Mouse (Mus musculus) forebrain, embryonic 16.5 days (tissue): ENCODE results near the gene Nup62cl. TPM values are rescaled to one million over a fixed set of nuclear protein-coding genes. Genes with fewer than 3 reads are reported as not detected.

Source experiments
- ATAC-seq: fragments of 200-750 bp; cut with Nextera tagmentation; 2 replicates; pipeline ENCODE4 v1.8.0; 2017; ENCODE audit warnings: mild to moderate bottlenecking, moderate library complexity
- H3K27ac ChIP-seq: fragments of 300-500 bp; sonication (generic); 2 replicates; pipeline ENCODE4 v1.5.1; 2014; ENCODE audit warnings: low read length, control low read depth
- H3K27me3 ChIP-seq: fragments of 300-500 bp; sonication (generic); replicated peaks from 2 replicates; pipeline ENCODE4 v1.6.1; 2014; ENCODE audit warnings: low read length; ENCODE audit not compliant: control insufficient read depth, insufficient read depth
- H3K36me3 ChIP-seq: fragments of 300-500 bp; sonication (generic); 2 replicates; pipeline ENCODE4 v1.6.1; 2014; ENCODE audit not compliant: control insufficient read depth, insufficient read depth
- H3K4me1 ChIP-seq: fragments of 300-500 bp; sonication (generic); replicated peaks from 2 replicates; pipeline ENCODE4 v1.6.1; 2014; ENCODE audit warnings: low read length; ENCODE audit not compliant: control insufficient read depth, insufficient read depth
- H3K4me2 ChIP-seq: fragments of 300-500 bp; sonication (generic); 2 replicates; pipeline ENCODE4 v1.6.1; 2014; ENCODE audit warnings: mild to moderate bottlenecking, low read length, control low read depth
- H3K4me3 ChIP-seq: fragments of 300-500 bp; sonication (generic); replicated peaks from 2 replicates; pipeline ENCODE4 v1.5.1; 2014; ENCODE audit warnings: mild to moderate bottlenecking, low read length, control low read depth
- H3K9ac ChIP-seq: fragments of 300-500 bp; sonication (generic); replicated peaks from 2 replicates; pipeline ENCODE4 v1.6.1; 2014; ENCODE audit warnings: low read depth, low read length, control low read depth
- H3K9me3 ChIP-seq: fragments of 300-500 bp; sonication (generic); 2 replicates; pipeline ENCODE4 v1.6.1; 2016; ENCODE audit warnings: low read length; ENCODE audit not compliant: control insufficient read depth
- WGBS: fragments of 180-500 bp; shearing (Covaris S2); extraction: QIAGEN DNeasy Blood & Tissue Kit; methylation state at CpG from one replicate; pipeline ENCODE4 v1.1.7; 2014; 5-methylcytosine and 5-hydroxymethylcytosine counted together
- polyA plus RNA-seq: library from polyadenylated mRNA; unstranded; fragments of >200 nt; fragmentation: Nextera tagmentation; extraction: Ambion mirVana; gene quantifications from 2 replicates; pipeline ENCODE4 v1.2.1, GENCODE M21; 2015

The Nup62cl gene
- 2.5 TPM in 1 of 2 replicates, not detected in the other for polyA plus RNA-seq

- H3K9ac ChIP-seq = no peak within 1 kb of the TSS
- 30% methylated on average over 64 of the region's 64 CpGs for WGBS
- H3K4me1 ChIP-seq = 0 out of 2 replicates have a peak, but pooled peaks cover 2% of the 10 kb centered on the region
- peak within 1 kb of the TSS; percentile 57 for H3K4me2 ChIP-seq
- H3K27ac ChIP-seq = no peak within 1 kb of the TSS
- H3K4me3 ChIP-seq = peak within 1 kb of the TSS; percentile 41
- H3K9me3 ChIP-seq = peaks cover 11% of the 10 kb centered on the region
- peak; percentile 72 for ATAC-seq
- H3K27me3 ChIP-seq = peaks cover 15% of the 10 kb centered on the region; the same call in 1 of the 2 replicates
- H3K36me3 ChIP-seq = no peaks in the 10 kb centered on the region
Observed at GRCm38 (mm10) chrX:140062135-140062975, at the start of gene Nup62cl, which contains the start of gene Pih1h3b. Gene Nup62cl, minus strand, starts transcription at chrX:140062712. Gene Pih1h3b, plus strand, starts transcription at chrX:140062879.

GRCm38 (mm10) chrX:140094066-140094465, 31.6 kb upstream of the Nup62cl start:
- ATAC-seq = no peak
- no peaks in the 10 kb centered on the region for H3K4me1 ChIP-seq
- H3K4me3 ChIP-seq = no peak overlapping the region
- H3K9ac ChIP-seq = no peak overlapping the region
- no peak overlapping the region for H3K27ac ChIP-seq
- H3K9me3 ChIP-seq = no peaks in the 10 kb centered on the region
- H3K36me3 ChIP-seq = no peaks in the 10 kb centered on the region
- H3K27me3 ChIP-seq = no peaks in the 10 kb centered on the region
- no peak overlapping the region for H3K4me2 ChIP-seq
- WGBS = 73% methylated on average over 2 of the region's 2 CpGs

- Histone ChIP-seq H3K27ac (no peak overlapping the region), H3K27me3 (no peaks in the 10 kb centered on the region), H3K9me3 (no peaks in the 10 kb centered on the region), H3K4me1 (no peaks in the 10 kb centered on the region), H3K9ac (no peak overlapping the region), H3K36me3 (no peaks in the 10 kb centered on the region), H3K4me2 (no peak overlapping the region), H3K4me3 (no peak overlapping the region)
- ATAC-seq = no peak
- 92% methylated on average over 2 of the region's 2 CpGs for WGBS
Observed at GRCm38 (mm10) chrX:140082535-140082934, 20.0 kb upstream of the Nup62cl start.

- H3K4me3 ChIP-seq = peak overlapping the region; percentile 37
- H3K9me3 ChIP-seq = peaks cover 11% of the 10 kb centered on the region
- 0 out of 2 replicates have a peak, but pooled peaks cover 2% of the 10 kb centered on the region for H3K4me1 ChIP-seq
- no peak overlapping the region for H3K27ac ChIP-seq
- peaks cover 15% of the 10 kb centered on the region; the same call in 1 of the 2 replicates for H3K27me3 ChIP-seq
- no peak overlapping the region for H3K9ac ChIP-seq
- H3K4me2 ChIP-seq = peak overlapping the region; percentile 55
- ATAC-seq = 0 out of 2 replicates have a peak, but pooled peaks have one; percentile 31
- 14% methylated on average over 76 of the region's 90 CpGs for WGBS
- H3K36me3 ChIP-seq = no peaks in the 10 kb centered on the region
Observed at GRCm38 (mm10) chrX:140060886-140061874, 1.3 kb downstream of the Nup62cl start.

- WGBS = 86% methylated on average over 4 of the region's 4 CpGs
- H3K4me3 ChIP-seq = no peak overlapping the region
- H3K36me3 ChIP-seq = peaks cover 2% of the 10 kb centered on the region; the same call in 1 of the 2 replicates
- ATAC-seq = peak; percentile 32; the same call in 1 of the 2 replicates
- no peaks in the 10 kb centered on the region for H3K9me3 ChIP-seq
- no peak overlapping the region for H3K27ac ChIP-seq
- H3K27me3 ChIP-seq = no peaks in the 10 kb centered on the region
- no peak overlapping the region; the same call in 1 of the 2 replicates for H3K4me2 ChIP-seq
- no peaks in the 10 kb centered on the region; the same call in 1 of the 2 replicates for H3K4me1 ChIP-seq
- no peak overlapping the region for H3K9ac ChIP-seq
Observed at GRCm38 (mm10) chrX:139998691-139999065, 63.8 kb downstream of the Nup62cl start.

- 20% methylated on average over 25 of the region's 25 CpGs for WGBS
- peak; percentile 98 for ATAC-seq
- Histone ChIP-seq H3K27me3 (no peaks in the 10 kb centered on the region), H3K9ac (peak within 1 kb of the TSS; percentile 65), H3K27ac (no peak within 1 kb of the TSS), H3K4me2 (peak within 1 kb of the TSS; percentile 53), H3K9me3 (no peaks in the 10 kb centered on the region), H3K36me3 (peaks cover 5% of the 10 kb centered on the region; the same call in 1 of the 2 replicates), H3K4me1 (no peaks in the 10 kb centered on the region; the same call in 1 of the 2 replicates), H3K4me3 (peak within 1 kb of the TSS; percentile 57)
Observed at GRCm38 (mm10) chrX:139997740-139998690, 64.5 kb downstream of the Nup62cl start, which contains the start of gene Rbm41. Gene Rbm41, minus strand, starts transcription at chrX:139998595.

GRCm38 (mm10) chrX:139982115-139982514, 80.4 kb downstream of the Nup62cl start:
- H3K9me3 ChIP-seq = no peaks in the 10 kb centered on the region
- H3K4me1 ChIP-seq = no peaks in the 10 kb centered on the region
- no peaks in the 10 kb centered on the region for H3K27me3 ChIP-seq
- no peak overlapping the region for H3K27ac ChIP-seq
- 78% methylated on average over 5 of the region's 5 CpGs for WGBS
- no peak for ATAC-seq
- no peak overlapping the region for H3K9ac ChIP-seq
- H3K36me3 ChIP-seq = no peaks in the 10 kb centered on the region
- no peak overlapping the region for H3K4me3 ChIP-seq
- H3K4me2 ChIP-seq = no peak overlapping the region
